Mouse (Mus musculus) liver, adult 2 months (tissue): ENCODE results near the gene Parp4. TPM values are rescaled to one million over a fixed set of nuclear protein-coding genes. Genes with fewer than 3 reads are reported as not detected.

ENCODE experiments used
- DNase-seq: peaks from one replicate; pipeline ENCODE4 v3.0.0-alpha.2; 2011; ENCODE audit warnings: low read depth, low spot score; ENCODE audit errors: extremely low read depth
- H3K27ac ChIP-seq: fragments of 200-500 bp; replicated peaks from 2 replicates; pipeline ENCODE4 v1.5.1; 2012; ENCODE audit warnings: low read depth, mild to moderate bottlenecking, control low read depth, inconsistent platforms, low read length; ENCODE audit not compliant: insufficient read depth
- H3K27me3 ChIP-seq: fragments of 200-500 bp; 2 replicates; pipeline ENCODE4 v1.6.1; 2012; ENCODE audit warnings: mild to moderate bottlenecking, moderate library complexity, low read length, inconsistent platforms; ENCODE audit not compliant: control insufficient read depth, insufficient read depth
- H3K36me3 ChIP-seq: fragments of 200-500 bp; 2 replicates; pipeline ENCODE4 v1.6.1; 2012; ENCODE audit warnings: low read length, inconsistent platforms; ENCODE audit not compliant: control insufficient read depth, insufficient read depth
- H3K4me1 ChIP-seq: fragments of 200-500 bp; 2 replicates; pipeline ENCODE4 v1.6.1; 2011; ENCODE audit warnings: low read length; ENCODE audit not compliant: control insufficient read depth, insufficient read depth
- H3K4me3 ChIP-seq: fragments of 200-500 bp; 2 replicates; pipeline ENCODE4 v1.5.1; 2011; ENCODE audit warnings: low read depth, mild to moderate bottlenecking, control low read depth, low read length, moderate library complexity; ENCODE audit not compliant: insufficient read depth
- H3K79me2 ChIP-seq: fragments of 200-500 bp; 2 replicates; pipeline ENCODE4 v1.6.1; 2012; ENCODE audit warnings: inconsistent platforms, mild to moderate bottlenecking, low read length, moderate library complexity; ENCODE audit not compliant: control insufficient read depth, insufficient read depth
- H3K9ac ChIP-seq: fragments of 200-500 bp; 2 replicates; pipeline ENCODE4 v1.6.1; 2012; ENCODE audit warnings: low read depth, mild to moderate bottlenecking, control low read depth, inconsistent platforms, low read length
- CTCF ChIP-seq: fragments of 200-500 bp; IDR thresholded peaks from 2 replicates; pipeline ENCODE4 v1.5.1; 2011; ENCODE audit warnings: low read depth, low read length, control low read depth
- POLR2A ChIP-seq: fragments of 200-500 bp; IDR thresholded peaks from 2 replicates; pipeline ENCODE4 v1.6.1; 2011; ENCODE audit warnings: low read length, control low read depth; ENCODE audit not compliant: insufficient read depth; ENCODE audit errors: extremely low read depth
- WGBS: fragments of 180-500 bp; shearing (Covaris S2); methylation state at CpG from one replicate; pipeline ENCODE4 v1.1.7; 2018; 5-methylcytosine and 5-hydroxymethylcytosine counted together
- polyA plus RNA-seq: library from polyadenylated mRNA; depleted of rRNA; stranded (reverse); fragments of >200 nt; gene quantifications from 2 replicates; pipeline ENCODE4 v1.2.3, GENCODE M21; 2012
- total RNA-seq: library from RNA; depleted of rRNA; stranded (reverse); fragments of >200 nt; gene quantifications from 2 replicates; pipeline ENCODE4 v1.2.3, GENCODE M21; 2014

Parp4 gene
- total and polyA plus RNA-seq, 2 experiments: 2.6 to 7.8 TPM

DNA sequence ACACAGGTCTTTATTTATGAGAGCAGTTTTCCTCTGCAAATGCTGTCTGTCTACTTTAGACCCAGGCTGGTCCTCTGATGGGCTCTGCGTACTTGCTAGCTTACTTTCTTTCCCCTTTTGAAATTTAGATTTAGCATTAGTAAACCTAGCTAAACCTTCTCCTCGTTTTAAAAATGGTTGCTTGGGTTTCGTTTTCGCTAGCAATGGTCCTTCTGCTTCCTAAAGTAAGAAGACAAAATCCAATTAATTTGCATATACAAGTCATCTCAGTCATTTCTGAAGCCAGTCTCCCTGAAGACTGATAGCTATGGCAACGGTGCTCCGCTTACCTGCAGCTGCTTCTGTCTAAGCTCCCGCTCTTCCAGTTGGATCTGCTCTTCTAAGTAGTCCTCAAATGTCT, 22.1 kb upstream of the Parp4 start:
- WGBS: 97% methylated on average over 7 of the region's 7 CpGs
- H3K4me3 ChIP-seq: no peak overlapping the region

DNA sequence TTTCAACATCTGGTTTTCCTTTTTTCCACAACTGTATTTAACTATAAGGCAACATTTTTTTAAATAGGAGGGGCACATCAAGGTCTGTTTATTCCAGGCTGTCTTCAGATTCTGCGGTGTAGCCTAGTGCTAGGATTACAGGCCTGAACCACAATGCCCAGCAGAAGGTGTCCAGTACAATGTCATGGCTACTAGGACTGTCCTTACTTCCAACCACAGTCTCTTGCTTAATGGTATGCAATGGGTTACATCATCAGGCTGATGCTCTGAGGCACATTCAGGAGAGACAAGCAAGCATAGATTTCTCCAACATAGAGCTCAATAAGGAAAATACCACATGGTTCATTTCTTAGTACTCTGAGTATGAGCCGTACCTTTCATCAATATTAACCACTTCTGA, 20.7 kb upstream of the Parp4 start:
- Histone ChIP-seq H3K4me1 (no peaks in the 10 kb centered on the region), H3K9ac (no peak overlapping the region), H3K79me2 (no peaks in the 10 kb centered on the region), H3K4me3 (no peak overlapping the region), H3K36me3 (peaks cover 19% of the 10 kb centered on the region), H3K27me3 (no peaks in the 10 kb centered on the region), H3K27ac (no peak overlapping the region)
- no peak for DNase-seq
- TF ChIP-seq POLR2A: no peak
- no peak for TF ChIP-seq CTCF
- 100% methylated on average over 2 of the region's 2 CpGs for WGBS

More for the DNA sequence above, 22.1 kb upstream of the Parp4 start:
- Histone ChIP-seq H3K4me1 (no peaks in the 10 kb centered on the region), H3K79me2 (no peaks in the 10 kb centered on the region), H3K27ac (no peak overlapping the region), H3K9ac (no peak overlapping the region), H3K36me3 (peaks cover 15% of the 10 kb centered on the region), H3K27me3 (no peaks in the 10 kb centered on the region)
- TF ChIP-seq POLR2A (no peak), CTCF (no peak)
- no peak for DNase-seq

DNA sequence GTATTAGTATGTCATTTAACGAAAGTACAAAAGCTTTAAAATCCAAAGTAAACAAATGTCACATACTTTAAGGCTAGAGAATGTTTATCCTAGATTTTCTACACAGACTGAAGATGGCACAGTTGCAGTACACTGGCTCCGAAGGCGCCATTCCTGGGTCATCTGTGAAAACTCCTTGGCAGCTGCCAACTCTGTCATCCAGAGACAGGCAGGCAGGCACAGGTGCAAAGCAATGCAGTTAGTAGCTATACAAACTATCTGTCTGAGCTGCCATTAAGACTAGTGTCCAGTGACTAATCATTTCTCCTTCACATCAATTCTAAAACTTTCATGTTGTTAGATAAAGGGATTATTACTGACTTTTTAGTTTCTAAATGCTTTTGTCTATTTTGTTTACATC, 16.3 kb upstream of the Parp4 start:
- H3K4me3 ChIP-seq: no peak overlapping the region
- no peak for DNase-seq
- TF ChIP-seq CTCF (no peak), POLR2A (no peak)
- no peak overlapping the region for H3K9ac ChIP-seq
- no peaks in the 10 kb centered on the region for H3K4me1 ChIP-seq
- no peaks in the 10 kb centered on the region for H3K79me2 ChIP-seq
- H3K27me3 ChIP-seq: no peaks in the 10 kb centered on the region
- H3K36me3 ChIP-seq: peaks cover 11% of the 10 kb centered on the region
- WGBS: 86% methylated on average over 3 of the region's 3 CpGs
- no peak overlapping the region for H3K27ac ChIP-seq

DNA sequence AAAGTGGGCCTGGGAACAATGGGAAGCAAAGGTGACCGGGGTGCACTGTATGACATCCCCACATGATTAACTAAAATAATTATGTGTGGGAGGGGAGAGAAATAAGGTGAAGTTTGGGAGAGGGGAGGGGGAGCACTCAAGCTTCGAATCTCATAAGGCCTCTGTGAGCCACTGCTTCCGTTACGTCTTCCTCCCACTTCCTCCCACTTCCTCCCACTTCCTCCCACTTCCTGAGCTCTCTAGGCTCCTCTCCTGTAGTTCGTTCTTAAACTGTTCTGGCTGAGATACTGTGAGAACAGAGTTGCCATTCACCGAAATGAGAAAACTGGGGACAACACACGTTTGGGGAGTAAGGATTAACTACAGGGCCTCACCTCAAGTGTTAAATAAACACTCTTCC, 7.9 kb upstream of the Parp4 start:
- 72% methylated on average over 7 of the region's 7 CpGs for WGBS
- no peak for TF ChIP-seq POLR2A
- no peak for TF ChIP-seq CTCF
- Histone ChIP-seq H3K27me3 (no peaks in the 10 kb centered on the region), H3K4me3 (no peak overlapping the region), H3K9ac (no peak overlapping the region), H3K79me2 (no peaks in the 10 kb centered on the region), H3K27ac (no peak overlapping the region), H3K36me3 (peaks cover 6% of the 10 kb centered on the region; the same call in 1 of the 2 replicates), H3K4me1 (peaks cover 1% of the 10 kb centered on the region; the same call in 1 of the 2 replicates)
- DNase-seq: no peak

DNA sequence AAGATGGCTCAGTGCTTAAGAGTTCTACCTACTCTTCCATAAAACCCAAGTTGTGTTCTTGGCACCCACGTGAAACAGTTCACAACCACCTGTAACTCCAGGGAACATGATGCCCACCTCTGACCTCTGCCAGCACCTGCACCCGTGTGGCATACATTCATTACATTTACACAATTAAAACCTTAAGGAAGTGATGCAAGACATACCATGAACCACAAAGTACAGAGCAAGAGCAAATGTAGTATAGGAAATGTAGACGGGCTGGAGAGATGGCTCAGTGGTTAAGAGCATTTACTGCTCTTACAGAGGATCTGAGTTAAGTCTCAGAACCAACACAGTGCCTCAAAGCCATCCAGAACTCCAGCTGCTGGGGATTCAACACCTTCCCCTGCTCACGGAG, 6.4 kb upstream of the Parp4 start:
- Histone ChIP-seq H3K79me2 (no peaks in the 10 kb centered on the region), H3K9ac (no peak overlapping the region), H3K4me3 (no peak overlapping the region), H3K27ac (no peak overlapping the region), H3K36me3 (peaks cover under 1% of the 10 kb centered on the region; the same call in 1 of the 2 replicates), H3K4me1 (peaks cover 3% of the 10 kb centered on the region; the same call in 1 of the 2 replicates), H3K27me3 (no peaks in the 10 kb centered on the region)
- 88% methylated on average over 4 of the region's 4 CpGs for WGBS
- TF ChIP-seq POLR2A: no peak
- DNase-seq: no peak

DNA sequence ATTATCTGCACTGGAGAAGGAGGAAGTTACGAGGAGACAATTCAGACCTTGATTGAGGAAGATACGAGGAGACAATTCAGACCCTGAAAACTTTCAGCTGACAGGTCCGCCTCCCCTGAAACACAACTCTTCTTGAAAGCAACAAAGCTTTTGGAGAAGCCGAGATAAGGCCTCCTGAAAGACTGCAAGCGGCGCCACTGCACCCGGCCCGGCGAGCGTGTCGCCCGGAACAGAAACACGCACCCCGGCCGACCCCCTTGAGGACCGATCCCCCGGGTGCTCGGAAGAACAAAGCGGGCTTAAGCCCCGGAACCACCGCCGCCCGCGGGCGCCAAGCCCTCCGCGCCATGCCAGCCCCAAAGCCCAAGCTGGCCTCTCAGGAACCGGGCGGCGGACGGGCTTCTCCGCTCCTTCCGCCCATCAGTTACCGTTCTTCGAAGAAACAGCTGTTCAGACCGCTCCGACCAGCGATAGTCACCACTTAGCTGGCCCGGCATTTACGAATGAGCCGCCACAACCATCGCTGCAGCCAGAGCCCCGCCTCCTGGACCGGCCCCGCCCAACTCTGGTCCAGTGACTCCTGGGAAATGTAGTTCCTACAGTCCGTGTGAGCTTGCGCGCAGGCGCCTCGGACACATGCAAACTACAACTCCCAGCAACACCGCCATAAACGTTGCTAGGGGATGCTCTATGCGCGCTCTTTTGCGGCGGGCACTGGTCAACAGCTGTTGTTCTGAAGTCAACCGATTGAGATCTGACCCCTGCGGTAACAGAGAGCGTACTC, 3.9 kb upstream of the Parp4 start:
- Histone ChIP-seq H3K4me1 (peaks cover 7% of the 10 kb centered on the region), H3K9ac (peak overlapping the region; percentile 35), H3K27ac (no peak overlapping the region), H3K4me3 (peak overlapping the region; percentile 66), H3K27me3 (no peaks in the 10 kb centered on the region), H3K79me2 (peaks cover 3% of the 10 kb centered on the region; the same call in 1 of the 2 replicates), H3K36me3 (no peaks in the 10 kb centered on the region)
- WGBS: 1% methylated on average over 59 of the region's 59 CpGs
- DNase-seq: peak; percentile 86
- no peak for TF ChIP-seq POLR2A
- TF ChIP-seq CTCF: no peak
